Mouse (Mus musculus): ENCODE results near the gene Gm20388. TPM values are rescaled to one million over a fixed set of nuclear protein-coding genes. Genes with fewer than 3 reads are reported as not detected.
"Not testable (repeated sequence)": the region's sequence is repeated elsewhere in the genome, so short reads cannot be mapped to it uniquely, and the experiment has no call there.

Gene Gm20388
- total RNA-seq, 2 experiments from 2014 or later, result 10.7 TPM; not detected in 1

- DNase-seq (ENCODE audit: low spot score in 2 of 2), result no peak
Observed at GRCm38 (mm10) chr8:122564363-122565352, 2654.0 kb downstream of the Gm20388 start.

- DNase-seq (ENCODE audit: low spot score in 2 of 2), result no peak
Observed at GRCm38 (mm10) chr8:122566766-122567165, 2656.1 kb downstream of the Gm20388 start.

GRCm38 (mm10) chr8:122567361-122568108 is 2656.9 kb downstream of the Gm20388 start, which contains the start of gene Cdt1:
Gene Cdt1 (plus strand): TSS chr8:122568015.
- peak; percentile 92 to 96 for DNase-seq (ENCODE audit: low spot score in 2 of 2)

- DNase-seq (ENCODE audit: low spot score in 2 of 2), result no peak
Observed at GRCm38 (mm10) chr8:122568109-122568504, 2657.5 kb downstream of the Gm20388 start.

GRCm38 (mm10) chr8:122568881-122569309 is 2658.3 kb downstream of the Gm20388 start:
- DNase-seq (ENCODE audit: low spot score in 2 of 2), result no peak

- DNase-seq (ENCODE audit: low spot score in 2 of 2), result no peak
Observed at GRCm38 (mm10) chr8:122569329-122569728, 2658.7 kb downstream of the Gm20388 start.

GRCm38 (mm10) chr8:122569996-122570395 is 2659.4 kb downstream of the Gm20388 start:
- no peak for DNase-seq (ENCODE audit: low spot score in 2 of 2)

- DNase-seq (ENCODE audit: low spot score in 2 of 2), result no peak
Observed at GRCm38 (mm10) chr8:122571153-122571552, 2660.5 kb downstream of the Gm20388 start.

- DNase-seq (ENCODE audit: low spot score in 2 of 2), result no peak
Observed at GRCm38 (mm10) chr8:122571750-122572267, 2661.2 kb downstream of the Gm20388 start.

GRCm38 (mm10) chr8:122572751-122573150 is 2662.1 kb downstream of the Gm20388 start:
- no peak for DNase-seq (ENCODE audit: low spot score in 2 of 2)

- DNase-seq (ENCODE audit: low spot score in 2 of 2), result not testable (repeated sequence)
Observed at GRCm38 (mm10) chr8:122573176-122573575, 2662.5 kb downstream of the Gm20388 start.

GRCm38 (mm10) chr8:122573577-122573976 is 2662.9 kb downstream of the Gm20388 start:
- no peak for DNase-seq (ENCODE audit: low spot score in 2 of 2)

- DNase-seq (ENCODE audit: low spot score in 2 of 2), result no peak
Observed at GRCm38 (mm10) chr8:122574264-122574663, 2663.6 kb downstream of the Gm20388 start.

GRCm38 (mm10) chr8:122574667-122575251 is 2664.1 kb downstream of the Gm20388 start:
- DNase-seq (ENCODE audit: low spot score in 2 of 2), result no peak

GRCm38 (mm10) chr8:122575286-122575685 is 2664.6 kb downstream of the Gm20388 start:
- no peak for DNase-seq (ENCODE audit: low spot score in 2 of 2)

- no peak for DNase-seq (ENCODE audit: low spot score in 2 of 2)
Observed at GRCm38 (mm10) chr8:122575735-122576647, 2665.3 kb downstream of the Gm20388 start.

GRCm38 (mm10) chr8:122576648-122577022 is 2666.0 kb downstream of the Gm20388 start, which contains the start of gene Aprt:
Gene Aprt (minus strand): TSS chr8:122576909.
- DNase-seq (ENCODE audit: low spot score in 2 of 2), result peak; percentile 94 to 95

- no peak for DNase-seq (ENCODE audit: low spot score in 2 of 2)
Observed at GRCm38 (mm10) chr8:122577116-122577515, 2666.5 kb downstream of the Gm20388 start.

- no peak for DNase-seq (ENCODE audit: low spot score in 2 of 2)
Observed at GRCm38 (mm10) chr8:122579196-122579595, 2668.6 kb downstream of the Gm20388 start.

- no peak for DNase-seq (ENCODE audit: low spot score in 2 of 2)
Observed at GRCm38 (mm10) chr8:122580926-122581325, 2670.3 kb downstream of the Gm20388 start.

All from layer of hippocampus, adult 18-20 months (tissue).